Mouse (Mus musculus) brain, adult 10 weeks (tissue): ENCODE results near the gene Ccp110. TPM values are rescaled to one million over a fixed set of nuclear protein-coding genes. Genes with fewer than 3 reads are reported as not detected.

ENCODE experiments used
- polyA plus RNA-seq: library from polyadenylated mRNA; stranded (reverse); fragments of 350-450 nt; fragmentation: Illumina TruSeq; extraction: RNeasy Lipid Tissue Mini Kit (QIAGEN cat#74804); gene quantifications from one replicate; pipeline ENCODE4 v1.2.3, GENCODE M21; 2015; ENCODE audit warnings: low read depth, low replicate concordance

Ccp110 gene
- 56.3 TPM for polyA plus RNA-seq

DNA sequence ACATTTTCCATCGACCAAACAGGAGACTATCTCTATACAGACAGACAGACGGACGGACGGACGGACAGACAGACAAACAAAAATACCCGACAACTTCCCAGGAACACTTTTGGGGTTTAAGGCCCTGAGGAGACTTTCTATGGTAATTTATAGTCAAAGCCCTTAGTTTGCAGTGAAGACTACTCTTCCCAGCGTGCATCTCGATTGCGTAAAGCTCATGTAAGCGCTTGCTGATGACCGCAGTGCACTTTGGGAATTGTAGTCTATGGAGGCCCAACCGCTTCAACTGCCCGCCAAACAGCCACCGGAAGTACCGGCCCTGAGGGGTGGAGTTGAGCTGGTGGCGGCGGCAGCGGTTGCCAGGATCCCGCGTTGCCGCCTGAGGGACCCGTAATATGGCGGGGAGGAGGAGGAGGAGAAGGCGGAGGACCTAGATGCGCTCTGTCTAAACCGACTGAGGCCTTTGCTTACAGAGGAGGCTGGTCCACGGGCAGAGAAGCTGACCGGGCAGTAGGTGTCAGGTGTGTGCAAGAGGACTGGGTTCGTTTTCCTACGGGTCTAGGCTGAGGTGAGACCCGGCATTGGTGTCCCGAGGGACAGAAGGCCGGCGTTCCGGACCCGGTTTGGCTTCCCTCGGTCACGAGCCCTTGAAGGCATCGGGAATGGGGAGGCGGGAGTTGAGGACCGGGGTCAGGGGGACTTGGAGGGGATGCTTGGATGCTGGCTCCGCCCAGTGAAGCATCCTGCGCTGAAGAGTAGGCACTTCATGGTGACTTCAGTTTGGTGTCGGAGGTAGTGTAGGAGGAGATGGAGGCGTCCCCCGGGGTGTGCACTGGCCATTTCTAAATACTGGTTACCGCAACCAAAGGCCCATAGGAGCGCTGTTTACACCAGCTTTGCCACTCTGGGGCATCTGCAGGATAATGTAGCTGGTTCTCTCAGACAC, at the start of gene Ccp110:
Gene Ccp110 (plus strand): TSS at position 325 of the 946 bp plus-strand sequence.

DNA sequence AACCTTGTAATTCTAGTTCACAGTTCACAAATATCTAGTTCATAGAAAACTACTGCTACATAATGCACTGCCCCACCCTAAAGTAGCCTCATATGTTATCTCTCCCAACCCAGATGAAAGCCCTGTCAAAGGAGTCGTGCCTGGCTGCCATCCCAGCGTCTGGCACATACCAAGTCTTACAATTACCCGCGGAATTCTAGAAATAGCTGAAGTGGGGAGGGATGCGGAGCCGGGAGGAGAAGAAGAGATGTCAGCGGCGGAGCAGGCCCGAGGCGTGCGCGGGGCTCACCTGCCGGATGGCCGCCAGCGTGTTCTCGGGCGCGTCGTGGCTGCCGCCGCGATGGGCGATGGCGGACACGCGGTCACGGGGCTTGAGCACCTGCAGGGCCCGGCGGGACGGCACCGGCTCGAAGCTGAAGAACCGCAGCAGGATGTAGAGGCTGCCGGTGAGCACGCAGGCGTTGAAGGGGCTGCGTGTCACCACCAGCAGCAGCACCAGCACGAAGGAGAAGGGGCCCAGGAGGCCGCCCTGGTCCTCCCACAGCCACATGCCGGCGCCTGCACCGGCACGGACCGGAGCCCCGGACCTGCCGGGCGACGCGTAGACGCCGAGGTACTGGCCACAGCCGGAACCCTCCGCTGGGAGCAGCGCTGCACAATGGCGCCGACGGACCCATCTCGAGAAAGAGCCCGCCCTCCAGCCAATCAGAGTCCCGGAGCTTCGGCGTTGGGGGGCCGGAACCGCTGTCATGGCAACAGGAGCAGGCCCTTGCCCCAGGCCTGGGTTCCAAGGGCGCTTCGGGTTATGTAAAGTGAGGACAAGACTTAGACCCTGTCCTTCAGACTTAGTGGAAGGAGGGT, 7.0 kb upstream of the Ccp110 start, which contains the start of gene Gde1:
Gene Gde1 (minus strand): TSS at position 678 of the 861 bp plus-strand sequence.

DNA sequence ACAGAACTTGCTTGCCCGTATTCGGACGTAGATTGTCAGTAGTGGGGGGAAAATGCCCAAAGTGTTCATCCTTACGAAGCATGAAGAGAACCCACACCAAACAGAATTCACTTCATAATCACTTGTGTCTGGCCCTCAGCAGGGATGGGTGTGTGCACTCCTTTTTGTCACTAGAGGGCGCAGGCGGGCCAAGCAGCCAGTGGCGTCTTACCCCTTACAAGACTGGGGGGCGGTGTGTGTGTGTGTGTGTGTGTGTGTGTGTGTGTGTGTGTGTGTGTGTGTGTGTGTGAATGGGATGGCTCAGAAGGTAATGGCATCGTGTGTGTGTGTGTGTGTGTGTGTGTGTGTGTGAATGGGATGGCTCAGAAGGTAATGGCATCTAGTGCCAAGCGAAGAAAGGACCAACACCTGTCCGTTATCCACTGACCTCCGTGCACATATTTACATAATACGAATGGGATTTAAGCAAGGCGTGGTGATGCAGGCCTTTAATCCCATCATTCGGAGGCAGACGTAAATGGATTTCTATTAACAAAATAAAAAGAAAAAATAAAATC, 27.7 kb downstream of the Ccp110 start, which contains the start of gene Vps35l:
Gene Vps35l (plus strand): TSS at position 252 of the 557 bp plus-strand sequence.

Other genes with a start within 250 kb of the Ccp110 start
- 2.7 TPM for gene Itpripl2, start 220.6 kb upstream of the Ccp110 start, polyA plus RNA-seq
- gene Coq7, start 179.2 kb upstream of the Ccp110 start, polyA plus RNA-seq: 61.5 TPM
- 9.2 TPM for gene Tmc7, start 127.8 kb upstream of the Ccp110 start, polyA plus RNA-seq
- 0.46 TPM for gene Tmc5, start 115.3 kb upstream of the Ccp110 start, polyA plus RNA-seq
- gene Gde1, start 6.8 kb upstream of the Ccp110 start, polyA plus RNA-seq: 338 TPM
- 47.8 TPM for gene Vps35l, start 27.7 kb downstream of the Ccp110 start, polyA plus RNA-seq
- gene Iqck, start 143.2 kb downstream of the Ccp110 start, polyA plus RNA-seq: 3.8 TPM
- gene Knop1, start 143.7 kb downstream of the Ccp110 start, polyA plus RNA-seq: 15.2 TPM